Mouse (Mus musculus) stomach, embryonic 16.5 days (tissue): ENCODE measurements around the gene Caskin2. TPM values are rescaled to one million over a fixed set of nuclear protein-coding genes. Genes with fewer than 3 reads are reported as not detected.
"Not testable (repeated sequence)": the region's sequence is repeated elsewhere in the genome, so short reads cannot be mapped to it uniquely, and the experiment has no call there.

Experiments used
- ATAC-seq: fragments of 200-750 bp; cut with Nextera tagmentation; 2 replicates; pipeline ENCODE4 v1.8.0; 2017; ENCODE audit warnings: moderate number of reproducible peaks, moderate TSS enrichment; ENCODE audit not compliant: insufficient read depth, low FRiP score
- H3K27ac ChIP-seq: fragments of 300-500 bp; sonication (generic); 2 replicates; pipeline ENCODE4 v1.5.1; 2014; ENCODE audit warnings: low read length
- H3K27me3 ChIP-seq: fragments of 300-500 bp; sonication (generic); 2 replicates; pipeline ENCODE4 v1.6.1; 2014; ENCODE audit warnings: low read length, control low read depth, mixed read lengths; ENCODE audit not compliant: control insufficient read depth, insufficient read depth
- H3K36me3 ChIP-seq: fragments of 300-500 bp; sonication (generic); 2 replicates; pipeline ENCODE4 v1.6.1; 2014; ENCODE audit warnings: low read length; ENCODE audit not compliant: control insufficient read depth, insufficient read depth
- H3K4me1 ChIP-seq: fragments of 300-500 bp; sonication (generic); 2 replicates; pipeline ENCODE4 v1.6.1; 2014; ENCODE audit warnings: low read length, control low read depth, mixed read lengths; ENCODE audit not compliant: control insufficient read depth, insufficient read depth
- H3K4me2 ChIP-seq: fragments of 300-500 bp; sonication (generic); 2 replicates; pipeline ENCODE4 v1.6.1; 2014; ENCODE audit warnings: low read depth, low read length, mixed read lengths
- H3K4me3 ChIP-seq: fragments of 300-500 bp; sonication (generic); replicated peaks from 2 replicates; pipeline ENCODE4 v1.5.1; 2014; ENCODE audit warnings: mild to moderate bottlenecking, low read length
- H3K9ac ChIP-seq: fragments of 300-500 bp; sonication (generic); 2 replicates; pipeline ENCODE4 v1.6.1; 2014; ENCODE audit warnings: low read length
- H3K9me3 ChIP-seq: fragments of 300-500 bp; sonication (generic); replicated peaks from 2 replicates; pipeline ENCODE4 v1.6.1; 2016; ENCODE audit warnings: low read length, control low read depth; ENCODE audit not compliant: control insufficient read depth
- WGBS: fragments of 180-500 bp; shearing (Covaris S2); extraction: QIAGEN DNeasy Blood & Tissue Kit; methylation state at CpG from one replicate; pipeline ENCODE4 v1.1.7; 2014; 5-methylcytosine and 5-hydroxymethylcytosine counted together
- polyA plus RNA-seq: library from polyadenylated mRNA; unstranded; fragments of >200 nt; fragmentation: Nextera tagmentation; extraction: Ambion mirVana; gene quantifications from 2 replicates; pipeline ENCODE4 v1.2.1, GENCODE M21; 2015

The Caskin2 gene
- polyA plus RNA-seq, 1 experiment from 2014 or later: 14.9 TPM

GRCm38 (mm10) chr11:115765607-115766141 is 47.8 kb downstream of the Caskin2 start:
- Histone ChIP-seq H3K27ac (peak overlapping the region; percentile 87), H3K27me3 (no peaks in the 10 kb centered on the region), H3K4me2 (peak overlapping the region; percentile 86), H3K4me1 (peaks cover 11% of the 10 kb centered on the region), H3K4me3 (peak overlapping the region; percentile 90), H3K9ac (peak overlapping the region; percentile 96), H3K9me3 (no peaks in the 10 kb centered on the region), H3K36me3 (no peaks in the 10 kb centered on the region)
- WGBS: under 1% methylated on average over 34 of the region's 34 CpGs
- peak; percentile 82 for ATAC-seq

- H3K9ac ChIP-seq: peak within 1 kb of the TSS; percentile 96
- peak within 1 kb of the TSS; percentile 87 for H3K27ac ChIP-seq
- peak; percentile 96 for ATAC-seq
- H3K9me3 ChIP-seq: no peaks in the 10 kb centered on the region
- H3K4me2 ChIP-seq: peak within 1 kb of the TSS; percentile 86
- H3K27me3 ChIP-seq: no peaks in the 10 kb centered on the region
- WGBS: under 1% methylated on average over 32 of the region's 32 CpGs
- H3K4me1 ChIP-seq: peaks cover 11% of the 10 kb centered on the region
- H3K4me3 ChIP-seq: peak within 1 kb of the TSS; percentile 90
- no peaks in the 10 kb centered on the region for H3K36me3 ChIP-seq
Measured at GRCm38 (mm10) chr11:115765103-115765606, 48.3 kb downstream of the Caskin2 start, which contains the start of gene Tmem94. Gene Tmem94, plus strand, starts transcription at chr11:115765433.

- peak overlapping the region; percentile 60 for H3K27ac ChIP-seq
- no peaks in the 10 kb centered on the region for H3K27me3 ChIP-seq
- no peak for ATAC-seq
- no peaks in the 10 kb centered on the region for H3K36me3 ChIP-seq
- peak overlapping the region; percentile 56; the same call in 1 of the 2 replicates for H3K9ac ChIP-seq
- peaks cover 11% of the 10 kb centered on the region for H3K4me1 ChIP-seq
- 30% methylated on average over 2 of the region's 2 CpGs for WGBS
- peak overlapping the region; percentile 90 for H3K4me3 ChIP-seq
- H3K9me3 ChIP-seq: no peaks in the 10 kb centered on the region
- peak overlapping the region; percentile 62 for H3K4me2 ChIP-seq
Measured at GRCm38 (mm10) chr11:115764698-115765097, 48.7 kb downstream of the Caskin2 start.

- not testable (repeated sequence) for H3K9me3 ChIP-seq, H3K4me2 ChIP-seq, H3K36me3 ChIP-seq, H3K27ac ChIP-seq, H3K9ac ChIP-seq, H3K27me3 ChIP-seq, H3K4me3 ChIP-seq, H3K4me1 ChIP-seq, ATAC-seq
- WGBS: 90% methylated on average over 7 of the region's 7 CpGs
Measured at GRCm38 (mm10) chr11:115762176-115762575, 51.3 kb downstream of the Caskin2 start.

- Histone ChIP-seq H3K9me3 (no peaks in the 10 kb centered on the region), H3K4me3 (no peak overlapping the region), H3K27me3 (no peaks in the 10 kb centered on the region), H3K36me3 (no peaks in the 10 kb centered on the region), H3K4me1 (no peaks in the 10 kb centered on the region), H3K4me2 (no peak overlapping the region), H3K27ac (no peak overlapping the region), H3K9ac (no peak overlapping the region)
- WGBS: 61% methylated on average over 4 of the region's 4 CpGs
- no peak for ATAC-seq
Measured at GRCm38 (mm10) chr11:115753485-115753884, 60.0 kb downstream of the Caskin2 start.

GRCm38 (mm10) chr11:115752653-115753052 is 60.8 kb downstream of the Caskin2 start:
- no peaks in the 10 kb centered on the region for H3K9me3 ChIP-seq
- no peak overlapping the region for H3K27ac ChIP-seq
- WGBS: 83% methylated on average over 7 of the region's 7 CpGs
- H3K36me3 ChIP-seq: no peaks in the 10 kb centered on the region
- no peak for ATAC-seq
- no peak overlapping the region for H3K4me2 ChIP-seq
- H3K4me1 ChIP-seq: no peaks in the 10 kb centered on the region
- no peaks in the 10 kb centered on the region for H3K27me3 ChIP-seq
- H3K4me3 ChIP-seq: no peak overlapping the region
- H3K9ac ChIP-seq: no peak overlapping the region

- H3K36me3 ChIP-seq: no peaks in the 10 kb centered on the region
- H3K9ac ChIP-seq: no peak overlapping the region
- WGBS: 64% methylated on average over 2 of the region's 2 CpGs
- H3K27me3 ChIP-seq: no peaks in the 10 kb centered on the region
- no peak overlapping the region for H3K4me3 ChIP-seq
- H3K9me3 ChIP-seq: no peaks in the 10 kb centered on the region
- ATAC-seq: no peak
- H3K4me1 ChIP-seq: peaks cover 4% of the 10 kb centered on the region; the same call in 1 of the 2 replicates
- no peak overlapping the region for H3K4me2 ChIP-seq
- no peak overlapping the region for H3K27ac ChIP-seq
Measured at GRCm38 (mm10) chr11:115751725-115752124, 61.7 kb downstream of the Caskin2 start.

- Histone ChIP-seq H3K27me3 (no peaks in the 10 kb centered on the region), H3K4me2 (no peak overlapping the region), H3K9me3 (no peaks in the 10 kb centered on the region), H3K27ac (no peak overlapping the region), H3K9ac (no peak overlapping the region), H3K4me3 (no peak overlapping the region), H3K4me1 (peaks cover 4% of the 10 kb centered on the region; the same call in 1 of the 2 replicates), H3K36me3 (no peaks in the 10 kb centered on the region)
- WGBS: 86% methylated on average over 5 of the region's 5 CpGs
- no peak for ATAC-seq
Measured at GRCm38 (mm10) chr11:115749834-115750233, 63.6 kb downstream of the Caskin2 start.
